In the genomic region with DNA sequence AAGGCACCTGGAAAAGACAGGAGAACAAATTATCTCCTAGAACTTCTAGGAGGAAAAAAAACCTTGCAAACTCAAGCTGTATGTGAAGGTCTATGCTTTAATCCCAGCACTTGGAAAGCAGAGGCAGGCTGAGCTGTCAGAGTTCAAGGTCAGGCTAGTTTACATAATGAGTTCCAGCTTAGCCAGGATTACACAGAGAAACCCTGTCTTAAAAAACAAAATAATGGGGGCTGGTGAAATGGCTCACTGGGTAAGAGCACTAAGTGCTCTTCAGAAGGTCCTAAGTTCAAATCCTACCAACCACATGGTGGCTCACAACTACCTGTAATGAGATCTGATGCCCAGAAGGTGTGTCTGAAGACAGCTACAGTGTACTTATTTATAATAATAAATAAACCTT, we compare ENCODE assay signal across 18 mouse cellular contexts.
"Had no signal": no experiment of that assay in that cellular context is flagged by ENCODE, and none has a peak within 500 bp of the region (broad histone marks: within the 10 kb centered on the region; RNA-seq: fewer than 3 reads in every experiment).

No protein-coding gene starts in this region.

- H3K27me3 ChIP-seq: midbrain, embryonic 12.5 days; neural tube, embryonic 13.5 days; neural tube, embryonic 15.5 days had no signal

- H3K9ac ChIP-seq: lung, embryonic 14.5 days; midbrain, embryonic 12.5 days; neural tube, embryonic 13.5 days; neural tube, embryonic 15.5 days had no signal

- H3K27ac ChIP-seq: midbrain, embryonic 10.5 days; midbrain, embryonic 12.5 days; neural tube, embryonic 13.5 days; neural tube, embryonic 15.5 days had no signal

- H3K4me2 ChIP-seq: lung, embryonic 14.5 days; midbrain, embryonic 12.5 days; neural tube, embryonic 13.5 days; neural tube, embryonic 15.5 days had no signal

- H3K4me3 ChIP-seq: midbrain, embryonic 10.5 days; midbrain, embryonic 12.5 days; myocyte; neural tube, embryonic 13.5 days; neural tube, embryonic 15.5 days had no signal

- H3K4me1 ChIP-seq: midbrain, embryonic 10.5 days; midbrain, embryonic 12.5 days had no signal

- ATAC-seq: midbrain, embryonic 16.5 days had no signal

- H3K9me3 ChIP-seq: midbrain, embryonic 10.5 days; midbrain, embryonic 12.5 days; neural tube, embryonic 13.5 days; neural tube, embryonic 15.5 days had no signal

- DNase-seq: lung, embryonic 14.5 days; lung, postnatal 10 days; lung, postnatal 4 days; midbrain, embryonic 14.5 days; retina, postnatal 1 day; right cerebral cortex, adult 18-20 months; right cerebral cortex, postnatal 25 days; right cerebral cortex, postnatal 4 days; spleen, adult 18-20 months; thymus, adult 18-20 months; thymus, postnatal 14 days; thymus, postnatal 36 days had no signal
